Mouse (Mus musculus): Measurements from ENCODE around the gene Traf3ip1.

DNA sequence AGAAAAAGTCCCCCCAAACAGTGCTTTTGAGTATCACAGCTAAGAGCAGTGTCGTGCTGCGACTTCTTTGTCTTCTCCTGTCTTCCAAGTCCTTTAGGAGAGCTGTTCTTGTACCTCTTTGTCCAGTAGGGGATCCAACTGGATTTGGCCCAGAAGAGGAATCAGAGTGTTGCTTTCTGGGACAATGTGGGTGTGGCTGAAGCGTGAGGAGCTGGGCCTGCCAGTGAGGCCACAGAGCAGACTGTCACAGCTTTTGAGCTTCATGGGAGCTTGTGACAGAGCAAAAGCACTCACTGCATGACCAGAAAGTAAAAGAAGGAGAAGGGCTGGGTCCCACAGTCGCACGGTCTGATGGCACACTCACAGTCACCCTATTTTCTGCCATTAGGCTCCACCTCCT, 38.4 kb downstream of the Traf3ip1 start:
- no peak for TF ChIP-seq POLR2A (IDR thresholded peaks at IDR 0.05; ENCODE audit: borderline replicate concordance, insufficient read depth, low read length)
- TF ChIP-seq CTCF (IDR thresholded peaks at IDR 0.05; ENCODE audit: borderline replicate concordance, insufficient read depth, low read depth, low read length) = no peak
